Mouse (Mus musculus): ENCODE data around the gene Olfr685.

Olfr685 gene

DNA sequence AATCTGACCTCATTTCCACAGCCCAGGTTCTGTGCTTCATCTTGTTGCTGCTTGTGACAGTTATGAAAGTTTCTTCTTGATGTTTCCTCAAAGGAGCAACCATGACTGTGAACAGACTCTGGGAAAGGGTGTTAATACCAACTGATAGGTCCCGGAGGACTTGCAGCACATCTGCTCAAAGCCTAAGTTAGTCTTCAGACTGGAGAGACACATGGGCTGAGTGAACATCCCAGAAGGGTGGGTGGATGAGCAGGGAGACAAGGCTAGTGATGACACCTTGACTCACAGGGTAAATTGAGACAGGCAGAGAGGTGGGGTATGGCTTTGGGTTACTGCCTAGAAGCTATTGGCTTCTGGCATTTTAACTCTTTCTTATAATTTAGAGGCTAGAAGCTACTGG lies at the start of gene Olfr685:
TSS of gene Olfr685 (minus strand) at position 101 of the 400 bp plus-strand sequence.
- no peak for DNase-seq

DNA sequence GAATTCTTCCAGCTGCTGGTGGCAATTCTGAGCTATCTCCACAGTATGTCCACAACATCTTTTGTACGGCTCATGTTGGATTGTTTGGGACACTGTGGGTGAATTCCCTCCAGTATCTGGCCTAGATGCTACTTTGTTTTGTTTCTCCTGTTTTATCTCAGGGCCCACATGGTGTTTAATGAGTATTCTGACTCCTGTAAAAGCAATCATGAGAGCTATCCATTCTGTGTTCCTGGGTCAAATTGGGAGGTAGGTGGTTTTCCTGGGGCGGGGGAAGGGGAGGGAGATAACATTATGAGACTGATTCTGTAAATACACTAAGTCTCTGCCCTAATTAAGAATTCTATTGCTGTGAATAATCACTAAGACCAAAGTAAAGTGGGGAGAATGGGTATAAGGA lies 43.6 kb upstream of the Olfr685 start:
- no peak for DNase-seq

DNA sequence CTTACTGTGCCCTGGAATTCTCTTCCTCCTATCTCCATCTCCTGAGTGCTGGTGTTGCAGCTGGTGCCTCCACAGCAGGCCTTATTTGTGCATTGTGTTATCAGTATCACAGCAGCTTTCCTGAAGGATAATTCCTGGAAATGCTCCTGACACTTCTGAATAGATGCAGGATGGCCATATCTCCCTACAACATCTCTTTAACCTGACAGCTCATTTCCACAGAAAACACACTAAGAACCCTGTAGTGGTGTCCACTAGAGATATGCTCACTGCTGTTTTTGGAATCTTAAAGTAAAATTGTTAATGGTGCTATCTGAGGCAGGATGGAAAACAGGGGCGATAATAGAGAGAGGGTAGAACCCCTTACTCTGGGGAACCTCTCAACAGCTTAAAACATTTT lies 42.3 kb upstream of the Olfr685 start:
- no peak for DNase-seq

DNA sequence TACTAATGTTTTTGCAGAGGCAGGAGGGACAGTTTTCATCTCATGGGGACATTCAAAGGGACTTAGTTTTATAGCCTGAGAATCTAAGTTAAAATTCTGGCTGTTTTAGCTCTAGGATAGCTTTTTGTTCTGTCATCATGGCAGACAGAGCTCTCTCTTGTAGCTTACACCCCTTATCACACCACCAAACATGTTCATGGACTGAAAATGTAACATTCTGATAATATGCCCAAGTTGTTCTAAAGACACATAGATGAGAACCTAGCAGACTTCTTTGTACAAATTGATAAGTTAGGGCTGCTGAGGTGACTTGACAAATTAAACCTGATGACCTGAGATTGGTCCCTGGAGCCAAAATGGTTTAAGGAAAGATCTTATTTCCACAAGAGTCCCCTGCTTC lies 40.9 kb upstream of the Olfr685 start:
- no peak for DNase-seq

DNA sequence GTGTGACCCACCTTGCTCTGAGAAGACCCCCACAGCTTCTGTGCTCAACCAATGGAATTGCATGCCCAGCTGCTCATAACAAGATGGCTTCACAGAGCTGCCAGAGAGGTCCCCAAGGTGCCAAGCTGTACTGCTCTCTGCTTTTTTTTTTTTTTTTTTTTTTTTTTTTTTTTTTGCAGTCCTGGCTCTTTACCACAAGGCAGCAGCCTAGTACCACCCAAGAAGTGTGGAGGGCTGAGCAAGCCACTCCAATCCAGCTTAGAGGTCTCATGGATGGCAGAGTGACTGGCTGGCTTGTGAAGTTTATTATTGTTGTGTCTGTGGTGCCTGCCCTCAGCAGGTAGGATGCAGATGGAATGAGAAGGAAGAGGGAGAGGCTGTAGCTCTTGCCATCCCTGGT lies 40.3 kb upstream of the Olfr685 start:
- no peak for DNase-seq

DNA sequence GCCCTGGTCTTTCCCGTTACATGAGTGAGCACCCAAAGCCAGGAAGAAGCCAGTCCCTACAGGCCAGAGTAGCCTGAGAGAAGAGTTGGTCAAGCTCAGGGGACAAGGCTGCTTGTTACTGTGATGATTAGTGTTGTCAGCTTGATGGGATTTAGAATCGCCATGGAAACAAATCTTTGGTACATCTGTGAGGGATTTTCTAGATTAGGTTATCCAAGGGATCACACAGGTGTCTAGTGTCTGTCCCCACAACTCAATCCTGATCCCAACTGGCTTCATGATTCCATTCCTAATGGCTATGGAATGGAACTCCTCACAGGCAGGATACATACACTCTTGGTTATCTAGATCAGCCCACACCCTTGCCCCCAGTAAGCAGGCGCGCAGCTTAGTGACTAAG lies 32.5 kb upstream of the Olfr685 start:
- DNase-seq, result no peak

DNA sequence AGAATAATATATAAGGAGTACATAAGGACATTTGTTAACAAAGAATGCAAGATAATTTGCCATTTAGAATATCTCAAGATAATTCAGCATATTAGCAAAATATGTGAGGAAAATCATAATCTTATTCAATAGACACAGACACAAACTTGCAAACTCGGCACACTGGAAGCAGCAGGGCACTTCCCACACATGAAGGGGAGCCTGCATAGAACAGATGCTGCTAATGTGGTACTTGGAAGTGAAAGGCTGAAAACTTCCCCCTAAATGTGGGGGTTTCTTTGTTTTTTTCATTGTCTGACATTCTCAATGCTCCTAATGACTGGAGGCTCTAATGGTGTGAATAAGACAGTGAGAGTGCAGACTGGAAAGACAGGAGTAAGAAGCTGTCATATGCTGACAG lies 28.9 kb upstream of the Olfr685 start:
- no peak for DNase-seq

DNA sequence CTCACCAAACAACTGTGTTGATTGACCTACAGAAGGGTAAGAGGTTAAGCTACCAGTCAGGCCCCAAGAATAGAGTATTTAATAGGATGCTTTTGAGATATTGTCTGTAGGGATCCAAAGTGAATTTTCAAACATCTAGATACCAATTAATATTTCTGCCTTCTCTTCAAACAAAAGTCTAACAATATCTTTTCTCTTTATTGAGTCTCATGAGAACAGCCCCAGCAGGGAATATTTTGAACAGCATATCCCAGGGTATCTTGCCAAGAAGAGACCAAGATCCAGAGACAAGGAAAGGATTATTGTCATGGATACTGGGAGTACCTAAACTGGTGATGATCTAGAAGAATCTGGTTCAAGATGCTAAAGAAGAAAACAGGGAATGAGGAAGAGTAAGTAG lies 21.6 kb upstream of the Olfr685 start, which contains the start of gene Olfr686:
TSS of gene Olfr686 (minus strand) at position 101 of the 400 bp plus-strand sequence.
- DNase-seq, result no peak

DNA sequence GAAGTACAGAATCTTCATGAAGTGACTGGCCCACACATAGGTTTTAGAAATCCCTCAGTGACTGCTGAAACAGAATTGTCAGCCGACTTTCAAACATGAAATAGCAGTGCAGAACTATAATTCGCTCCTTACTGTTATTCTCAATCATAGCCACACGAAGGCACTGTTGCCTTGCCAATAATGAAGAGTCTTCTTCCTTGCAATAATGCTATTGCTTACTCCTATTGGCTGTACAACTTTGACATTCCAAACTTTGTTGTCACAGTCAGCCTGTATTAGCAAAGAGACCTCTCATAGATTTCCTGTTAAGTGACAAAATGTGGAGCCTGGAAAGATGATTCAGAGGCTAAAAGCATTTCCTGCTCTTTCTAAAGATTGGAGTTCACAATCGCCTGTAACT lies 15.0 kb downstream of the Olfr685 start:
- no peak for DNase-seq

DNA sequence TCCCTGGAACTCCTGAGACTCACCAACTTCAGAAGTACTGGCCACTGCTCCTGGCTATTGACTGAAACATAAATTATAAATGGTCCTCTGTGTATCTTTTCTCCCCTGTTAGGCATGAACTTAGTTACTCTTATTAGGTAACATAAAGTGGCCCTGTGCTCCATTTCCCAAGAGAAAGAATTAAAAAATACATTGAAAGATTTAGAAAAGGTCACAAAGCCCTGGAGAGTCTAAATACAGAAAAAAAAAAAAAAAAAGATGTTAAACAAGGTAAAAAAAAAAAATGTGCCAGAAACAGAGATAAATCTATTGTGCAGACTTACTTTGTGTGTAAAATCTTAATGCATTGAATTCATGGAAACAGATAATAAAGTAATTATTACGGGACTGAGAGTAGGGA lies 22.3 kb downstream of the Olfr685 start, which contains the start of gene Olfr684:
TSS of gene Olfr684 (minus strand) at position 101 of the 400 bp plus-strand sequence.
- DNase-seq, result no peak

DNA sequence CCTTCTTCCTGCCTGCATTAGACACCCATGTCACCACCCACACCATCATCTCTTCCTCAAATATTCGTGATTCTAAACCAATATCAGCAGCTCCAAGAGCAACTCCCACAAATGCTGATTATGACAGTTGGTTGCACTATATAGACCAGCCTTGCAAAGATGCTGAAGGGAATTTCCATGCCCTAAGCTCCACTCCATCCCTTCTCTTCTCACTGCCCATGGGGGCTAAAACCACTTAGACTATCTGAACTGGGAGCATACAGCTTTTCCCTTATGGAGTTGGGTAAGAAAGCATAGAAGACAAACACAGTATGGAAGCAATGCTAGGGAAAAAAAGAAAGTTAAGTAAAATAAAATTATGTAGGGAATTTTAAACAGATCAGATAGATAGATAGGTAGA lies 38.9 kb downstream of the Olfr685 start, which contains the start of gene Olfr683:
TSS of gene Olfr683 (minus strand) at position 101 of the 400 bp plus-strand sequence.
- no peak for DNase-seq

DNA sequence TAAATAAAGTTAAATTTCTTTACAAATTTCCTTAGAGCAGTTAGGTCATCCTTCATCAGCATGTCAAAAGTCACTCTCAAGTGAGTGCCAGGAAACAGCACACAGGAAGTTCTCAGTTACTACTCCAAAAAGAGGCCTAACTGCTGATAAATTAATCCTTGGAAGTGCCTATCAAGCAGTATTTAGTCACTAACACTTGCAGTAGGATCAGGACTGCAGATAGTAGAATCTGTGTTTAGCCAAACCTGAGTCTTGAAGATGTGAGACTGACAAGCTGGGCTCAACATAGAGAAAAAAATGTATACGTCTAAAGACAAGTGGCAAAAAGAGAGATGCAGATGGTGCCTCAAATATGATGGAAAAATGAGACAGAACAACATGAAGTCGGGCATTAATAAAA lies 44.5 kb downstream of the Olfr685 start:
- no peak for DNase-seq
